Comparison of ENCODE assay signal across 18 mouse cellular contexts in genomic region chr11:121154203-121154602, GRCm38 (mm10). TPM values are rescaled to one million over a fixed set of nuclear protein-coding genes. Genes with fewer than 3 reads are reported as not detected.
"Had no signal": no experiment of that assay in that cellular context is flagged by ENCODE, and none has a peak within 500 bp of the region (broad histone marks: within the 10 kb centered on the region; RNA-seq: fewer than 3 reads in every experiment).

No protein-coding gene starts in this region.

- H3K36me3 ChIP-seq: limb, embryonic 12.5 days; liver, embryonic 13.5 days; midbrain, embryonic 15.5 days had no signal

- H3K9ac ChIP-seq: limb, embryonic 12.5 days; liver, embryonic 13.5 days; liver, postnatal 0 days; midbrain, embryonic 15.5 days had no signal

- H3K4me3 ChIP-seq: layer of hippocampus, adult 2 months; limb, embryonic 12.5 days; liver, embryonic 13.5 days; midbrain, embryonic 15.5 days had no signal

- H3K4me2 ChIP-seq: limb, embryonic 12.5 days; liver, embryonic 13.5 days; midbrain, embryonic 15.5 days had no signal

- H3K27ac ChIP-seq: kidney, postnatal 0 days; layer of hippocampus, adult 2 months; limb, embryonic 12.5 days; liver, embryonic 13.5 days; midbrain, embryonic 15.5 days; stomach, postnatal 0 days had no signal

- DNase-seq: kidney, adult 11 months; kidney, postnatal 4 days; liver; liver, embryonic 13.5 days; liver, postnatal 0 days; right cerebral cortex, adult 18-20 months; thymus, adult 18-20 months; thymus, postnatal 25 days had no signal

- ATAC-seq: liver, postnatal 0 days; midbrain, embryonic 15.5 days had no signal

- H3K9me3 ChIP-seq: limb, embryonic 12.5 days; liver, embryonic 13.5 days; midbrain, embryonic 15.5 days had no signal

RNA-seq across cellular contexts. Expression of gene Uts2r, which starts 5.9 kb away (rescaled TPM):
- total RNA-seq: left cerebral cortex, postnatal 36 days had no signal
- polyA plus RNA-seq: kidney, postnatal 0 days; liver, embryonic 13.5 days; liver, postnatal 0 days; lung, embryonic 16.5 days; stomach, postnatal 0 days; urinary bladder, adult 2 months had no signal

RNA-seq across cellular contexts. Expression of gene Tex19.1, which starts 8.3 kb away (rescaled TPM):
- total RNA-seq: layer of hippocampus, adult 2 months; layer of hippocampus, postnatal 10 days; left cerebral cortex, postnatal 36 days had no signal
- polyA plus RNA-seq: kidney, postnatal 0 days; limb, embryonic 12.5 days; liver, postnatal 0 days; lung, embryonic 16.5 days; midbrain, embryonic 15.5 days; neural tube, embryonic 14.5 days had no signal

RNA-seq across cellular contexts. Expression of gene Tex19.2, which starts 35.7 kb away (rescaled TPM):
- total RNA-seq: layer of hippocampus, adult 2 months; layer of hippocampus, postnatal 10 days; left cerebral cortex, postnatal 36 days had no signal
- polyA plus RNA-seq: limb, embryonic 12.5 days; liver, postnatal 0 days; lung, embryonic 16.5 days; midbrain, embryonic 15.5 days; neural tube, embryonic 14.5 days had no signal
